Mouse (Mus musculus) kidney, adult 2 months (tissue): Measurements from ENCODE around the gene Dffb.

Experiments used
- CTCF ChIP-seq: fragments of 200-500 bp; conservative IDR thresholded peaks from 2 replicates; pipeline ENCODE4 v1.5.1; 2011; ENCODE audit warnings: low read depth, mild to moderate bottlenecking, control low read depth, low read length, moderate library complexity, mixed read lengths; ENCODE audit not compliant: insufficient read depth, insufficient read length
- POLR2A ChIP-seq: fragments of 200-500 bp; IDR thresholded peaks from one replicate; pipeline ENCODE4 v1.6.1; 2011; ENCODE audit warnings: low read depth, low read length, control low read depth

GRCm38 (mm10) chr4:153957444-153958250, 17.3 kb downstream of the Dffb start:
- no peak for TF ChIP-seq POLR2A
- no peak for TF ChIP-seq CTCF
